Mouse (Mus musculus): ENCODE results near the gene Nfil3.

Nfil3 gene

GRCm38 (mm10) chr13:52980951-52981421 is at the start of gene Nfil3:
TSS of gene Nfil3 (minus strand) at chr13:52981073.
- peak in 1 of 2 experiments; percentile 56 for DNase-seq (ENCODE audit: low spot score in 2 of 2)

DNA sequence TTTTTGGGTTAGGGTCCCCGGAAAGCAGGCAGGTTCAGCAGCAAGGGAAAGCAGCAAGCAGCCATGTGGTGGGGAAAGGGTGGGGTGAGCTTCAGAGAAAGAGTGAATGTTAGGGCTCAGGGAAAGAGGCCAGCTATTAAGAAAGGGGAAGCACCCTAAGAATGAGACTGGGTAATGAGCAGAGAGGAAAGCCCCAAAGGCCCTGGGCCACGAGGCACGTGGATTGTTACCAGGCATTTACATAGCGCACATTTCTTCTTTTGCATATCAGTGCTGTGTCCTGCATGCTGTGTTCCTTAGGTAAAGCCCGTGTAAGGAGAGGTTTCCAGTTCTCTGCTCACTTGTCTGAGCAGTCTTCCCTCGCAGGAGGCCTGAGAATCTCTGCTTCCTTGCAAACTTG is 43.4 kb upstream of the Nfil3 start:
- DNase-seq (ENCODE audit: low spot score in 2 of 2) = no peak

- no peak for DNase-seq (ENCODE audit: low spot score in 2 of 2)
Measured at GRCm38 (mm10) chr13:53020282-53020681, 39.4 kb upstream of the Nfil3 start.

- no peak for DNase-seq (ENCODE audit: low spot score in 2 of 2)
Measured at GRCm38 (mm10) chr13:53019532-53019931, 38.7 kb upstream of the Nfil3 start.

- no peak for DNase-seq (ENCODE audit: low spot score in 2 of 2)
Measured at GRCm38 (mm10) chr13:53018976-53019375, 38.1 kb upstream of the Nfil3 start.

DNA sequence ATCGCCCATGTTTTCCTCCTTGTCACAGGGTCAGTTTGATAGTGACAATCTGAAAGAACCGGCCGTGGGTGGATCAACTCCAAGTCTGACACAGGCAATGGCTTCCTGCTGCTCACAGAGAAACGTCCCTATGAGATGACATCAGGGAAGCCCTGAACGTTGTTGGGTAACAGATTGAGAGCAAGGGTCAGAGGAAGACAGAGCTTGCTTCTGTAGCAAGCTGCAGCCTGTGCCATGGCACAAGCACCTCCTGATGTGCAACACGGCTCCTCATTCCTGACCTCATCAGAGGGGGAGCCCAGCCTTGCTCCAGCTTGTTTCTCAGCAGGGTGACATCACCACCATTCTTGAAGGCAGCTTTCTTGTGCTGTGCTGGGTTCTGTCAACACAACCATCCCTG is 37.1 kb upstream of the Nfil3 start:
- no peak for DNase-seq (ENCODE audit: low spot score in 2 of 2)

- DNase-seq (ENCODE audit: low spot score in 2 of 2) = no peak
Measured at GRCm38 (mm10) chr13:53017117-53017516, 36.2 kb upstream of the Nfil3 start.

DNA sequence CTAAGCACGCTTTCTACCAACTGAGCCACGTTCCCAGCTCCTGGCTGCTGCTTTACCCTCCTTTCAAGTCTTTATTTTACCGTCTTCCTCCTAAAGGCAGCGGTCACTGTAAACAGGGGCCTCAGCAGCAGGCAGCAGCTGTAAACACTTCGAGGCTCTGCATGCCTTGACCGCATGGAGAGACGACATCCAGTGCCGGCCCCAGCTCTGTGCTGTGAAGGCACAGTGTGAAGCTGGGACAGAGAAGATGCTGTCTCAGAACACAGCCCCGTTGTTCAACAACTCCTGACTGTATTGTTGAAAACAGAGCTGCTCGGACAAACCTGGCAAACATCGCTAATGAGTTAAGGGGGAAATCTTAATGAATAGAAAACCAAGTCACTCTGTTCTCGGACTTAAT is 30.6 kb upstream of the Nfil3 start:
- DNase-seq (ENCODE audit: low spot score in 2 of 2) = no peak

GRCm38 (mm10) chr13:53008489-53009184 is 27.8 kb upstream of the Nfil3 start:
- DNase-seq (ENCODE audit: low spot score in 2 of 2) = peak in 1 of 2 experiments; percentile 52

- DNase-seq (ENCODE audit: low spot score in 2 of 2) = no peak
Measured at GRCm38 (mm10) chr13:53007781-53008180, 26.9 kb upstream of the Nfil3 start.

GRCm38 (mm10) chr13:53003286-53003685 is 22.4 kb upstream of the Nfil3 start:
- no peak for DNase-seq (ENCODE audit: low spot score in 2 of 2)

- no peak for DNase-seq (ENCODE audit: low spot score in 2 of 2)
Measured at GRCm38 (mm10) chr13:53001511-53001935, 20.6 kb upstream of the Nfil3 start.

- DNase-seq (ENCODE audit: low spot score in 2 of 2) = no peak
Measured at GRCm38 (mm10) chr13:53000481-53000880, 19.6 kb upstream of the Nfil3 start.

DNA sequence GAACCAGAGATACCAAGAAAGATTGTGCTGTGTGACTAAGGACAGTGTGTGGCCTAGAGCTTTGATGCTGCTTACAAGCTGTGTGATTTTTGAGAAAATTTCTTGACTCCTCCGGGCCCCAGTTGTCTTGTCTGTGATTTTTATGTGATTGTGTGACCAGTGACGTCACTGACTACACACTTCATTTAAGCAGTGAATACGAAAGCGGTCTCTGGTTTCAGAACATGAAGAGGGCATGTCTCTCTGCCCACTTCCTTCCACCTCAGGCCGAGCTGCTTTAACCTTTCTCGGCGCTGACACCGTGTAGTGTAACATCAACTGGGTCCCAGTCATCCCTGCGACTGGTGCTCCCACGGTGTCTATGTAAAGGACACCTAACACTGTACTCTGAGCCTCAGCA is 17.7 kb upstream of the Nfil3 start:
- DNase-seq (ENCODE audit: low spot score in 2 of 2) = no peak

GRCm38 (mm10) chr13:52997806-52998205 is 16.9 kb upstream of the Nfil3 start:
- no peak for DNase-seq (ENCODE audit: low spot score in 2 of 2)

GRCm38 (mm10) chr13:52996201-52996600 is 15.3 kb upstream of the Nfil3 start:
- DNase-seq (ENCODE audit: low spot score in 2 of 2) = no peak

DNA sequence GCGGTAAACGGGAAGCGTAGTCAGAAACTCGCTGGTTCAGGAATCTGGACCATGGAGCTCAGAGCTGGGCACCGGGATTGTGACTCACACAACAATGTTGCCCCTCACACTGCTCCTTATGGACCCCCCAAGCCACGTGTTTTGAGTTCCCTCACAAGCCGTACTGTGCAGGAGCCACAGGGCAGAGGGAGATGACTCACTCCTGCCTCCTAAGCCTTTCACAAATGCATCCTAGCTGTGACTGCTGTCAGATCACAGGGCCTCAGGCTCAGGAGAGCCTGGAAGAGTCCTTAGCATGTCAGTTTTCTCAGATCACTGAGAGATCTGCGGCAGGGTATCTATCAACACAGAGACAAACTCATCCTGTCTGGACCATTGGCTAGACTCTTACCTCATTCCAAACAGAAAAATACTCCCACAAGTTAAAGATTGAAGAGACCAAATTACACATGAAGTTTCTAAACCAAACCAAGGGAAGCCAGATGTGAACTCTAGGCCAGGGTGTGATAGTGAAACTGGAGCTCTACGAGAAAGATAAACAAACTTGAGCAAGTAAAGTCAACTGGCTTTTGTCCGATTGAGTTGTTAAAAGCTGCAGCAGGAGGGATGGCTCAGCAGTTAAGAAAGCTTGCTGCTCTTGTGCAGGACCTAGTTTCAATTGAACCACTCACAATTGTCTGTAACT is 13.5 kb upstream of the Nfil3 start:
- DNase-seq (ENCODE audit: low spot score in 2 of 2) = no peak

DNA sequence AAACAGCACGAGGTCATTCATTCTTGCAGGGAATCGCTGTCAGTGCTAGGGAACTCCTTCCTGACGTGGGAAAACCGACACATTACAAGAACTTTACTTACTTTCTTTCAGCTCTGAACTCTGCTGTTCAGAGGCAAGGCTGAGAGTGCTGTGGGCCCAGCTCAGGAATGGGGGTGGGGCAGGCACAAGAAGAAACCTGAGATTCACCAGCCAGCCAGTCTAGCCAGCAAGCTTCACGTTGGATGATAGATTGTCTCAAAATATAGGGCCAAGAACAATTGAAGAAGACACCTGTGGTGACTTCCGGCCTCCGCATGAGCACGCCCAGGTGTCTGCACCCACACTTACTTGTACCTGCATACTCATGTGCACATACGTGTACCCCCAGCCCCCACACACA is 9.3 kb upstream of the Nfil3 start:
- DNase-seq (ENCODE audit: low spot score in 2 of 2) = no peak

- no peak for DNase-seq (ENCODE audit: low spot score in 2 of 2)
Measured at GRCm38 (mm10) chr13:52989005-52989404, 8.1 kb upstream of the Nfil3 start.

GRCm38 (mm10) chr13:52987880-52988279 is 7.0 kb upstream of the Nfil3 start:
- DNase-seq (ENCODE audit: low spot score in 2 of 2) = no peak

GRCm38 (mm10) chr13:52986215-52986780 is 5.4 kb upstream of the Nfil3 start:
- DNase-seq (ENCODE audit: low spot score in 2 of 2) = no peak

DNA sequence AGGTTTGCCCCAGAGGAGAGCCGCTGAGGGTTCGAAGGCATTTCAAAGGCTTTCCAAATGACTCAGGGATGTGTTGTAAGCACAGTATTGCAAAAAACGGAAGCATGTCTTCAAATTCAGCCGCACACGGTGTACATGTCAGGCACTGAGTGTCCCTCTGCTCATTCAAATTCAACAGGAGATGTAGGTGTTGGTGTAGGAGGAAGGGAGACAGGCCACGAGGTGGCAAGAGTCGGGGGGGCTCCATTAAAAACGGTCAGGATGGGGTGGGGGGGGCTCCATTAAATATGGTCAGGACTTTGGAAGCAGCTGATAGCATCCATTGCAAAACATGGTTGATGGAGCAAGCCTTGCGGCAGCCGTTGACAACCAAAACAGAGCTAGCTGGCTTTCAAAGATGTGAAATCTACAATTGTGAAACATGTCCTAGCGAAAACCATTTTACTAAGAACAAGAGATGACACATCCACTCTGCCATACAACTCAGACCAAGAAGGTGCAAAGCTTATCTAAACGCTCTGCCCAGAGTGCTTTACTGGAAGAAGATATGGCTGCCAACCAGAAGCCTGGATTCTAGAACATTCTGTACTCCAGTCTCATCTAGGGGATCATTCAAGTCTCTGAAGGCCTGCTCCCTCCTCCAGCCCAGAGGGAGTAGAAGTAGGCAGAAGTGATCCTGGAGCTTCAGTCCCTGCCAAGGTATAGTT is 4.8 kb upstream of the Nfil3 start:
- DNase-seq (ENCODE audit: low spot score in 2 of 2) = no peak
